Mouse (Mus musculus): ENCODE measurements at regions not wholly inside any gene's neighbourhood (a gene's known extent, or its start where the extent isn't known, plus 50 kb on each side); places are given as distances from the start of the nearest gene placed in this dataset.
"Not testable (repeated sequence)": the region's sequence is repeated elsewhere in the genome, so short reads cannot be mapped to it uniquely, and the experiment has no call there.

GRCm38 (mm10) chr7:138005806-138006205 lies 391.7 kb downstream of the Tcerg1l start:
- H3K9me3 ChIP-seq (ENCODE audit: control insufficient read depth, low read length) = no peaks in the 10 kb centered on the region
- WGBS = 42% methylated on average over 3 of the region's 3 CpGs
- no peaks in the 10 kb centered on the region for H3K36me3 ChIP-seq (ENCODE audit: control insufficient read depth, insufficient read depth, low read length)
- no peaks in the 10 kb centered on the region for H3K4me1 ChIP-seq (ENCODE audit: control insufficient read depth in 2 of 2, insufficient read depth in 2 of 2, low read length in 2 of 2)
- ATAC-seq (ENCODE audit: insufficient number of reproducible peaks, insufficient read depth, low FRiP score, low read depth) = no peak
- no peak overlapping the region for H3K4me3 ChIP-seq (ENCODE audit: control insufficient read depth in 1 of 2, insufficient read depth in 1 of 2, low read depth in 1 of 2, low read length in 2 of 2)
- no peak overlapping the region for H3K27ac ChIP-seq (replicated peaks in 1 of 2; ENCODE audit: control insufficient read depth in 1 of 2, insufficient read depth in 1 of 2, low read depth in 2 of 2, low read length in 2 of 2)
- no peak overlapping the region for H3K9ac ChIP-seq (ENCODE audit: low read length)
- no peaks in the 10 kb centered on the region for H3K27me3 ChIP-seq (ENCODE audit: control insufficient read depth, insufficient read depth, low read length)
- H3K4me2 ChIP-seq (ENCODE audit: low read length) = no peak overlapping the region

GRCm38 (mm10) chr7:138006971-138007370 lies 390.6 kb downstream of the Tcerg1l start:
- Histone ChIP-seq H3K27me3 (ENCODE audit: control insufficient read depth, insufficient read depth, low read length) (no peaks in the 10 kb centered on the region), H3K4me2 (ENCODE audit: low read length) (no peak overlapping the region)

GRCm38 (mm10) chr7:138008601-138009000 lies 388.9 kb downstream of the Tcerg1l start:
- H3K9ac ChIP-seq (ENCODE audit: low read length) = no peak overlapping the region
- no peak for ATAC-seq (ENCODE audit: insufficient number of reproducible peaks, insufficient read depth, low FRiP score, low read depth)
- H3K4me1 ChIP-seq (ENCODE audit: control insufficient read depth in 2 of 2, insufficient read depth in 2 of 2, low read length in 2 of 2) = no peaks in the 10 kb centered on the region
- H3K4me3 ChIP-seq (ENCODE audit: control insufficient read depth in 1 of 2, insufficient read depth in 1 of 2, low read depth in 1 of 2, low read length in 2 of 2) = no peak overlapping the region
- no peaks in the 10 kb centered on the region for H3K9me3 ChIP-seq (ENCODE audit: control insufficient read depth, low read length)
- no peak overlapping the region for H3K4me2 ChIP-seq (ENCODE audit: low read length)
- H3K27me3 ChIP-seq (ENCODE audit: control insufficient read depth, insufficient read depth, low read length) = no peaks in the 10 kb centered on the region
- H3K27ac ChIP-seq (replicated peaks in 1 of 2; ENCODE audit: control insufficient read depth in 1 of 2, insufficient read depth in 1 of 2, low read depth in 2 of 2, low read length in 2 of 2) = no peak overlapping the region
- H3K36me3 ChIP-seq (ENCODE audit: control insufficient read depth, insufficient read depth, low read length) = no peaks in the 10 kb centered on the region
- WGBS = 48% methylated on average over 3 of the region's 3 CpGs

More at GRCm38 (mm10) chr7:138006971-138007370, 390.6 kb downstream of the Tcerg1l start:
- Histone ChIP-seq H3K4me3 (ENCODE audit: control insufficient read depth in 1 of 2, insufficient read depth in 1 of 2, low read depth in 1 of 2, low read length in 2 of 2) (no peak overlapping the region), H3K36me3 (ENCODE audit: control insufficient read depth, insufficient read depth, low read length) (no peaks in the 10 kb centered on the region), H3K9ac (ENCODE audit: low read length) (no peak overlapping the region), H3K27ac (replicated peaks in 1 of 2; ENCODE audit: control insufficient read depth in 1 of 2, insufficient read depth in 1 of 2, low read depth in 2 of 2, low read length in 2 of 2) (no peak overlapping the region), H3K4me1 (ENCODE audit: control insufficient read depth in 2 of 2, insufficient read depth in 2 of 2, low read length in 2 of 2) (no peaks in the 10 kb centered on the region), H3K9me3 (ENCODE audit: control insufficient read depth, low read length) (no peaks in the 10 kb centered on the region)
- no peak for ATAC-seq (ENCODE audit: insufficient number of reproducible peaks, insufficient read depth, low FRiP score, low read depth)
- 49% methylated on average over 3 of the region's 3 CpGs for WGBS

DNA sequence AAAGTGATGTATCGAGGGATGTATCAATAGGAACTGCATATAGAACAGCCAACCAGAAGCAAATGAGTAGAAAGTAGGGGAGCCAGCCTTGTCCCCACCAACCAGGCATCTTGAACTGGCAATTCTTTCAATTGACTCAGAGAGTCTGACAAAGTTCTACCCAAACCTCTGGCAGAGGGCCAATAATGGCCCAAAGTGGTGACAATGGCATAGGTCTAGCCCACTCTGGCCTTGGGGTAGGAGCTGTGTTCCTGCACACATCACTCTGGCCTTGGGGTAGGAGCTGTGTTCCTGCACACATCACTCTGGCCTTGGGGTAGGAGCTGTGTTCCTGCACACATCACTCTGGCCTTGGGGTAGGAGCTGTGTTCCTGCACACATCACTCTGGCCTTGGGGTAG lies 373.5 kb downstream of the Tcerg1l start:
- not testable (repeated sequence) for H3K9ac ChIP-seq (ENCODE audit: low read length); H3K27ac ChIP-seq (replicated peaks in 1 of 2; ENCODE audit: control insufficient read depth in 1 of 2, insufficient read depth in 1 of 2, low read depth in 2 of 2, low read length in 2 of 2); H3K27me3 ChIP-seq (ENCODE audit: control insufficient read depth, insufficient read depth, low read length); H3K4me3 ChIP-seq (ENCODE audit: control insufficient read depth in 1 of 2, insufficient read depth in 1 of 2, low read depth in 1 of 2, low read length in 2 of 2); H3K9me3 ChIP-seq (ENCODE audit: control insufficient read depth, low read length); H3K36me3 ChIP-seq (ENCODE audit: control insufficient read depth, insufficient read depth, low read length); H3K4me1 ChIP-seq (ENCODE audit: control insufficient read depth in 2 of 2, insufficient read depth in 2 of 2, low read length in 2 of 2); ATAC-seq (ENCODE audit: insufficient number of reproducible peaks, insufficient read depth, low FRiP score, low read depth); H3K4me2 ChIP-seq (ENCODE audit: low read length)
- WGBS = 93% methylated on average over 1 of the region's 1 CpGs

DNA sequence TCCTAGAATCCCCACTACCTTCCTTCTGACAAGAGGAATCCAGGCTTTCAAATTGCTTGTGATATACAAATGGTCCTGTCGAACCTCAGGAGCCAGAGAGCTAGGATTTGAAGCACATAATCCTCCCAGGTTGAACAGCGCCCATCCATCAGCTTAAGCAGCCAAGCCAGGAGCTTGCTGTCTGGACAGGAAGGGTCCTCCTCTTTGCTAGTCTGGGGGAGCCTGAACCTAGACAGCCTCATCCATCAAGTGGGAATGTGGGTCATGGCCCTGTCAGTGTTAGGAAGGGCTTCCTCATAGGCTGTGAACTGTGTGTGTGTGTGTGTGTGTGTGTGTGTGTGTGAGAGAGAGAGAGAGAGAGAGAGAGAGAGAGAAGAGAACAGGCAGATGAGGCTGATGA lies 345.8 kb downstream of the Tcerg1l start:
- H3K9me3 ChIP-seq (ENCODE audit: control insufficient read depth, low read length) = no peaks in the 10 kb centered on the region
- H3K4me1 ChIP-seq (ENCODE audit: control insufficient read depth in 2 of 2, insufficient read depth in 2 of 2, low read length in 2 of 2) = no peaks in the 10 kb centered on the region
- no peak overlapping the region for H3K4me2 ChIP-seq (ENCODE audit: low read length)
- ATAC-seq (ENCODE audit: insufficient number of reproducible peaks, insufficient read depth, low FRiP score, low read depth) = no peak
- 48% methylated on average over 2 of the region's 2 CpGs for whole genome bisulfite sequencing
- no peak overlapping the region for H3K4me3 ChIP-seq (ENCODE audit: control insufficient read depth in 1 of 2, insufficient read depth in 1 of 2, low read depth in 1 of 2, low read length in 2 of 2)
- H3K27ac ChIP-seq (replicated peaks in 1 of 2; ENCODE audit: control insufficient read depth in 1 of 2, insufficient read depth in 1 of 2, low read depth in 2 of 2, low read length in 2 of 2) = no peak overlapping the region
- no peaks in the 10 kb centered on the region for H3K36me3 ChIP-seq (ENCODE audit: control insufficient read depth, insufficient read depth, low read length)
- no peaks in the 10 kb centered on the region for H3K27me3 ChIP-seq (ENCODE audit: control insufficient read depth, insufficient read depth, low read length)
- H3K9ac ChIP-seq (ENCODE audit: low read length) = no peak overlapping the region

- no peak for ATAC-seq (ENCODE audit: insufficient number of reproducible peaks, insufficient read depth, low FRiP score, low read depth)
- H3K27ac ChIP-seq (replicated peaks in 1 of 2; ENCODE audit: control insufficient read depth in 1 of 2, insufficient read depth in 1 of 2, low read depth in 2 of 2, low read length in 2 of 2) = no peak overlapping the region
- H3K4me1 ChIP-seq (ENCODE audit: control insufficient read depth in 2 of 2, insufficient read depth in 2 of 2, low read length in 2 of 2) = no peaks in the 10 kb centered on the region
- no peak overlapping the region for H3K4me3 ChIP-seq (ENCODE audit: control insufficient read depth in 1 of 2, insufficient read depth in 1 of 2, low read depth in 1 of 2, low read length in 2 of 2)
- H3K9ac ChIP-seq (ENCODE audit: low read length) = no peak overlapping the region
- H3K9me3 ChIP-seq (ENCODE audit: control insufficient read depth, low read length) = no peaks in the 10 kb centered on the region
- WGBS = 79% methylated on average over 8 of the region's 8 CpGs
- H3K27me3 ChIP-seq (ENCODE audit: control insufficient read depth, insufficient read depth, low read length) = no peaks in the 10 kb centered on the region
- H3K4me2 ChIP-seq (ENCODE audit: low read length) = no peak overlapping the region
- H3K36me3 ChIP-seq (ENCODE audit: control insufficient read depth, insufficient read depth, low read length) = no peaks in the 10 kb centered on the region
These were observed 342.8 kb downstream of the Tcerg1l start for GRCm38 (mm10) chr7:138054756-138055155.

- H3K27ac ChIP-seq (replicated peaks in 1 of 2; ENCODE audit: control insufficient read depth in 1 of 2, insufficient read depth in 1 of 2, low read depth in 2 of 2, low read length in 2 of 2) = no peak overlapping the region
- no peaks in the 10 kb centered on the region for H3K27me3 ChIP-seq (ENCODE audit: control insufficient read depth, insufficient read depth, low read length)
- no peak overlapping the region for H3K4me2 ChIP-seq (ENCODE audit: low read length)
- no peaks in the 10 kb centered on the region for H3K4me1 ChIP-seq (ENCODE audit: control insufficient read depth in 2 of 2, insufficient read depth in 2 of 2, low read length in 2 of 2)
- ATAC-seq (ENCODE audit: insufficient number of reproducible peaks, insufficient read depth, low FRiP score, low read depth) = no peak
- H3K4me3 ChIP-seq (ENCODE audit: control insufficient read depth in 1 of 2, insufficient read depth in 1 of 2, low read depth in 1 of 2, low read length in 2 of 2) = no peak overlapping the region
- WGBS = 64% methylated on average over 7 of the region's 7 CpGs
- H3K9me3 ChIP-seq (ENCODE audit: control insufficient read depth, low read length) = no peaks in the 10 kb centered on the region
- H3K9ac ChIP-seq (ENCODE audit: low read length) = no peak overlapping the region
- H3K36me3 ChIP-seq (ENCODE audit: control insufficient read depth, insufficient read depth, low read length) = no peaks in the 10 kb centered on the region
These were observed 336.4 kb downstream of the Tcerg1l start for GRCm38 (mm10) chr7:138061116-138061515.

DNA sequence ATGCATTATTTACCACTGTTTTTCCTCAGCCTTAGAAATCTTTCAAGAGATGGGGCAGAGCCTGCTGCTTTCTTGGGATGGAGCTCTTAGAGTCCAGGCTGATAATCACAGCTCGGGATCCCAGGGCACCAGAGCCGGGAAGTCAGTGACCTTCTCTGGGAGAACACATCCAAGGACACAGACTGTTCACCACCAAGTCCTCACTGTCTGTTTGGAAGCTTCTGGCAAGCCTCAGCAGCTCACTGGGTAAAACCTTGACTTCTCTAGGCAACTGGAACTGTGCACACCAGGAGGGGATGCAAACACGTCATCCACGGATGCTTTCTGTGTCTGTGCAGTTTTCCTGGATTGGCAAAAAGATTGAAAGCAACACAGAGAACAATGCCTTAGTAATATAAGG lies 330.6 kb downstream of the Tcerg1l start:
- no peak overlapping the region for H3K4me2 ChIP-seq (ENCODE audit: low read length)
- no peak overlapping the region for H3K4me3 ChIP-seq (ENCODE audit: control insufficient read depth in 1 of 2, insufficient read depth in 1 of 2, low read depth in 1 of 2, low read length in 2 of 2)
- H3K9me3 ChIP-seq (ENCODE audit: control insufficient read depth, low read length) = no peaks in the 10 kb centered on the region
- no peak for ATAC-seq (ENCODE audit: insufficient number of reproducible peaks, insufficient read depth, low FRiP score, low read depth)
- H3K4me1 ChIP-seq (ENCODE audit: control insufficient read depth in 2 of 2, insufficient read depth in 2 of 2, low read length in 2 of 2) = no peaks in the 10 kb centered on the region
- no peak overlapping the region for H3K27ac ChIP-seq (replicated peaks in 1 of 2; ENCODE audit: control insufficient read depth in 1 of 2, insufficient read depth in 1 of 2, low read depth in 2 of 2, low read length in 2 of 2)
- 67% methylated on average over 4 of the region's 4 CpGs for WGBS
- H3K9ac ChIP-seq (ENCODE audit: low read length) = no peak overlapping the region
- H3K27me3 ChIP-seq (ENCODE audit: control insufficient read depth, insufficient read depth, low read length) = no peaks in the 10 kb centered on the region
- no peaks in the 10 kb centered on the region for H3K36me3 ChIP-seq (ENCODE audit: control insufficient read depth, insufficient read depth, low read length)

Measured in heart, embryonic 14.5 days (tissue).